Mouse (Mus musculus): Measurements from ENCODE around the gene Gm6793.

- TF ChIP-seq CTCF (IDR thresholded peaks at IDR 0.05; ENCODE audit: borderline replicate concordance, insufficient read depth, low read depth, low read length) (no peak), POLR2A (IDR thresholded peaks at IDR 0.05; ENCODE audit: borderline replicate concordance, insufficient read depth, low read length) (no peak)
These were observed 9.2 kb downstream of the Gm6793 start for GRCm38 (mm10) chr8:112005601-112006000.
